Comparison of ENCODE assay signal across 28 mouse cellular contexts in genomic region chr7:64237747-64238146, GRCm38 (mm10). TPM values are rescaled to one million over a fixed set of nuclear protein-coding genes. Genes with fewer than 3 reads are reported as not detected.
DNase-seq lines count a peak whose midpoint lies in the region; ATAC-seq and TF ChIP-seq lines count a peak whose summit lies in the region.
"Had no signal": no experiment of that assay in that cellular context is flagged by ENCODE, and none has a peak within 500 bp of the region (broad histone marks: within the 10 kb centered on the region; RNA-seq: fewer than 3 reads in every experiment).

No protein-coding gene starts in this region.

- no peaks in the 10 kb centered on the region; the same call in 1 of the 2 replicates for H3K4me1 ChIP-seq in forebrain, embryonic 16.5 days (replicated peaks; ENCODE audit: control insufficient read depth, insufficient read depth, low read length)
- no peaks in the 10 kb centered on the region for H3K4me1 ChIP-seq in forebrain, embryonic 11.5 days (replicated peaks; ENCODE audit: control insufficient read depth, insufficient read depth, low read length)
- H3K4me1 ChIP-seq: heart, embryonic 12.5 days; heart, embryonic 15.5 days had no signal

- no peak for TF ChIP-seq CTCF in brain, embryonic 14.5 days (IDR thresholded peaks at IDR 0.05; ENCODE audit: borderline replicate concordance, extremely low read depth, insufficient read depth, insufficient read length)

- 65% methylated on average over 8 of the region's 8 CpGs for WGBS in forebrain, embryonic 16.5 days
- 91% methylated on average over 8 of the region's 8 CpGs for WGBS in forebrain, embryonic 11.5 days

- no peak overlapping the region for H3K4me2 ChIP-seq in forebrain, embryonic 16.5 days (ENCODE audit: low read length)
- H3K4me2 ChIP-seq in forebrain, embryonic 11.5 days (ENCODE audit: low read depth, low read length, severe bottlenecking): no peak overlapping the region
- H3K4me2 ChIP-seq: embryonic facial prominence, embryonic 12.5 days; embryonic facial prominence, embryonic 15.5 days; heart, embryonic 12.5 days; heart, embryonic 15.5 days; hindbrain, embryonic 14.5 days had no signal

- no peaks in the 10 kb centered on the region for H3K27me3 ChIP-seq in forebrain, embryonic 16.5 days (replicated peaks; ENCODE audit: control insufficient read depth, insufficient read depth, low read length)
- no peaks in the 10 kb centered on the region for H3K27me3 ChIP-seq in forebrain, embryonic 11.5 days (ENCODE audit: control insufficient read depth, insufficient read depth, low read length)
- H3K27me3 ChIP-seq: embryonic facial prominence, embryonic 12.5 days; embryonic facial prominence, embryonic 15.5 days; heart, embryonic 12.5 days; heart, embryonic 15.5 days had no signal

- ATAC-seq in forebrain, embryonic 16.5 days: peak; percentile 38
- ATAC-seq in forebrain, embryonic 11.5 days (replicated peaks; ENCODE audit: low FRiP score): no peak
- ATAC-seq: activated CD4-positive, CD25-positive, alpha-beta regulatory T cell, adult 4 months; CD4-positive, CD25-positive, alpha-beta regulatory T cell, adult 4 months; hindbrain, postnatal 0 days; inflammation-experienced regulatory T-cells, adult 6 months had no signal

- H3K36me3 ChIP-seq in forebrain, embryonic 16.5 days (ENCODE audit: control insufficient read depth, insufficient read depth): no peaks in the 10 kb centered on the region
- H3K36me3 ChIP-seq in forebrain, embryonic 11.5 days (ENCODE audit: control insufficient read depth, insufficient read depth, low read length): no peaks in the 10 kb centered on the region
- H3K36me3 ChIP-seq: embryonic facial prominence, embryonic 12.5 days; embryonic facial prominence, embryonic 15.5 days; heart, embryonic 12.5 days; heart, embryonic 15.5 days had no signal

- no peaks in the 10 kb centered on the region for H3K9me3 ChIP-seq in forebrain, embryonic 16.5 days (ENCODE audit: control insufficient read depth, low read length)
- no peaks in the 10 kb centered on the region for H3K9me3 ChIP-seq in forebrain, embryonic 11.5 days (ENCODE audit: control insufficient read depth, low read length)
- H3K9me3 ChIP-seq: embryonic facial prominence, embryonic 12.5 days; embryonic facial prominence, embryonic 15.5 days; heart, embryonic 12.5 days; heart, embryonic 15.5 days had no signal

- no peak overlapping the region for H3K9ac ChIP-seq in forebrain, embryonic 16.5 days (replicated peaks; ENCODE audit: low read depth, low read length)
- no peak overlapping the region for H3K9ac ChIP-seq in forebrain, embryonic 11.5 days (ENCODE audit: low read length)
- H3K9ac ChIP-seq: embryonic facial prominence, embryonic 12.5 days; embryonic facial prominence, embryonic 15.5 days; heart, embryonic 12.5 days; heart, embryonic 15.5 days; hindbrain, embryonic 14.5 days had no signal

- H3K4me3 ChIP-seq in forebrain, embryonic 16.5 days (replicated peaks; ENCODE audit: low read length): no peak overlapping the region
- H3K4me3 ChIP-seq in forebrain, embryonic 11.5 days (ENCODE audit: low read depth, low read length): no peak overlapping the region
- H3K4me3 ChIP-seq: embryonic facial prominence, embryonic 12.5 days; embryonic facial prominence, embryonic 15.5 days; gastrocnemius, adult 2 months; heart, embryonic 12.5 days; heart, embryonic 15.5 days had no signal

- no peak overlapping the region for H3K27ac ChIP-seq in forebrain, embryonic 16.5 days (ENCODE audit: low read length)
- H3K27ac ChIP-seq in forebrain, embryonic 11.5 days (ENCODE audit: low read depth, low read length): no peak overlapping the region
- H3K27ac ChIP-seq: embryonic facial prominence, embryonic 12.5 days; embryonic facial prominence, embryonic 15.5 days; gastrocnemius, adult 2 months; heart, embryonic 15.5 days; hindbrain, embryonic 14.5 days; hindbrain, postnatal 0 days had no signal

- TF ChIP-seq POLR2A in brain, embryonic 14.5 days (IDR thresholded peaks at IDR 0.05; ENCODE audit: borderline replicate concordance, extremely low read depth, insufficient read depth, insufficient read length, poor library complexity, severe bottlenecking): no peak

- DNase-seq in forebrain, embryonic 11.5 days (ENCODE audit: low spot score): no peak
- peak; percentile 15 for DNase-seq in layer of hippocampus, adult 11-12 months (ENCODE audit: low spot score)
- DNase-seq in layer of hippocampus, postnatal 14 days (ENCODE audit: low spot score in 2 of 2): no peak
- peak; percentile 15 for DNase-seq in right cerebral cortex, adult 18-20 months
- no peak for DNase-seq in right cerebral cortex, adult 2 months (ENCODE audit: low spot score in 2 of 2)
- DNase-seq in brain, embryonic 14.5 days (ENCODE audit: low read depth): peak; percentile 19
- DNase-seq in spleen, postnatal 10 days (ENCODE audit: low spot score in 2 of 2): no peak
- DNase-seq: adrenal gland, adult 8-10 months; adrenal gland, postnatal 25 days; cerebellum, adult 11 months; cerebellum, adult 2 months; cerebellum, adult 9-11 months; cerebellum, postnatal 25 days; gastrocnemius, adult 2 months; gastrocnemius, postnatal 14 days; heart, adult 18-20 months; heart, postnatal 10 days; heart, postnatal 4 days had no signal

RNA-seq across cellular contexts. Expression of gene Mtmr10, which starts 49.7 kb away (rescaled TPM):
- 8.8 and 9.3 TPM in 2 replicates for polyA plus RNA-seq in forebrain, embryonic 16.5 days (2015; fragmentation: Nextera tagmentation; extraction: Ambion mirVana)
- polyA plus RNA-seq in forebrain, embryonic 11.5 days (2014; fragmentation: Nextera tagmentation; extraction: Ambion mirVana): 10.8 and 13.8 TPM in 2 replicates
- 10 to 100 TPM; 16.1 to 18.1 TPM for total RNA-seq in layer of hippocampus, postnatal 14 days (2021)
- 6.8 and 10.0 TPM in 2 replicates for polyA plus RNA-seq in brain, embryonic 14.5 days (2012; rRNA removed)

Comparison
In these comparisons a context has a peak if more than half of its experiments do, and no peak if none do; other contexts are left out.
1. DNase-seq: peak in layer of hippocampus, adult 11-12 months (single experiment), right cerebral cortex, adult 18-20 months (single experiment) and brain, embryonic 14.5 days (single experiment); none in forebrain, embryonic 11.5 days (single experiment), layer of hippocampus, postnatal 14 days (0 of 2), right cerebral cortex, adult 2 months (0 of 2) and spleen, postnatal 10 days (0 of 2).